Mouse (Mus musculus) CD4-positive, CD25-positive, alpha-beta regulatory T cell, adult 2 months (primary cell): ENCODE data around the gene Paqr6.
A peak's percentile ranks its signal among the peaks of the same experiment; 100 is the strongest.

Experiments
- DNase-seq: peaks from one replicate; pipeline ENCODE4 v3.0.0-alpha.2; 2012; ENCODE audit warnings: low read depth, low spot score

Paqr6 gene

GRCm38 (mm10) chr3:88409741-88410644, 45.6 kb downstream of the Paqr6 start, which contains the start of gene Pmf1:
Gene Pmf1, minus strand, starts transcription at chr3:88410331.
- peak; percentile 95 for DNase-seq

GRCm38 (mm10) chr3:88410645-88411031, 46.3 kb downstream of the Paqr6 start:
- no peak for DNase-seq

- DNase-seq, result no peak
These were observed 47.3 kb downstream of the Paqr6 start for GRCm38 (mm10) chr3:88411681-88412080.

GRCm38 (mm10) chr3:88412636-88413035, 48.3 kb downstream of the Paqr6 start:
- no peak for DNase-seq

- DNase-seq, result no peak
These were observed 51.3 kb downstream of the Paqr6 start for GRCm38 (mm10) chr3:88415668-88416067.

- no peak for DNase-seq
These were observed 53.6 kb downstream of the Paqr6 start for GRCm38 (mm10) chr3:88418016-88418415.
